Mouse (Mus musculus) liver, adult 2 months (tissue): ENCODE data around the gene Grk5.

Source experiments
- CTCF ChIP-seq: fragments of 200-500 bp; IDR thresholded peaks from 2 replicates; pipeline ENCODE4 v1.5.1; 2011; ENCODE audit warnings: low read depth, low read length, control low read depth
- POLR2A ChIP-seq: fragments of 200-500 bp; IDR thresholded peaks from 2 replicates; pipeline ENCODE4 v1.6.1; 2011; ENCODE audit warnings: low read length, control low read depth; ENCODE audit not compliant: insufficient read depth; ENCODE audit errors: extremely low read depth

DNA sequence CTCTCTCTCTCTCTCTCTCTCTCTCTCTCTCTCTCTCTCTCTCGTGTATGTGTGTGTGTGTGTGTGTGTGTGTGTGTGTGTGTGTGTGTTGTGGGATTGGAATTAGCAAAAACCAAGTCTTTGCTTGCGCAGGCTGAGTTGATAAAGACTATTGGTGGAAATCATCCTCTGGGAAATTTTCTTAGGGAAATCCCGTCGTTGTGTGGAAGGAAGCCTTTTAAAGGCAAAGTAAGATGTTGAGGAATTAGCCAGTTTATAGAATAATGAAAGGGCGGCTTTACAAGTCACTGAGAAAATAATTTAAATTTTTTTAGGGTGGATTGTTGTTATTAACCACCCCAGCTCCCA, 1.5 kb downstream of the Grk5 start:
- TF ChIP-seq CTCF (no peak), POLR2A (no peak)
